Mouse (Mus musculus) lung, adult 2 months (tissue): Measurements from ENCODE around the gene Sap30.
A peak's percentile ranks its signal among the peaks of the same experiment; 100 is the strongest.

ENCODE experiments used
- CTCF ChIP-seq: fragments of 200-500 bp; IDR thresholded peaks from 2 replicates; pipeline ENCODE4 v1.5.1; 2011; ENCODE audit warnings: mild to moderate bottlenecking, low read length, control low read depth; ENCODE audit not compliant: insufficient read depth
- POLR2A ChIP-seq: fragments of 200-500 bp; IDR thresholded peaks from 2 replicates; pipeline ENCODE4 v1.6.1; 2011; ENCODE audit warnings: low read depth, mild to moderate bottlenecking, control low read depth, low read length, borderline replicate concordance; ENCODE audit errors: extremely low read depth

DNA sequence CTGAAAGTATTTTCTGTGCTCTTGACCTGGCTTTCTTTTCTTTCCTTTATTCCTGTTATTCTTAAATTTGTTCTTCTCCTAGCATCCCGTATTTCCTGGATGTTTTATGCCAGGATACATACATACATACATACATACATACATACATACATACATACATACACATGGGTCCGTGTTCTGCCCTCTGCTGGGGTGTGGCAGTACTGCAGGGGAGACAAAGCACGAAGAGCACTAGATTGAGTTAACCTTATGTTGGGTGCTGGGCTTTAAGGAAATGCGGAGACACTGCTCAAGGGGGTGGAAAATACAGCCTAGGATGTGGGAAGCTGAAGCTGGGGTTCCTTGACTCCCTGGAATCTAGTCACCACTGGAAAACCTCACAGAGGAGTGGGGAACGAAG, 16.0 kb upstream of the Sap30 start:
- TF ChIP-seq CTCF (peak; percentile 83), POLR2A (no peak)
